Mouse (Mus musculus) heart, postnatal 0 days (tissue): ENCODE measurements around the gene Pbx2. TPM values are rescaled to one million over a fixed set of nuclear protein-coding genes. Genes with fewer than 3 reads are reported as not detected.

ENCODE experiments used
- ATAC-seq: fragments of 200-750 bp; cut with Nextera tagmentation; 2 replicates; pipeline ENCODE4 v1.8.0; 2017; ENCODE audit warnings: low read depth, moderate number of reproducible peaks, moderate library complexity; ENCODE audit not compliant: insufficient read depth
- DNase-seq: peaks from one replicate; pipeline ENCODE4 v3.0.0-alpha.2; 2016; ENCODE audit warnings: low spot score
- H3K27ac ChIP-seq: fragments of 300-500 bp; sonication (generic); 2 replicates; pipeline ENCODE4 v1.5.1; 2014; ENCODE audit warnings: low read depth, mild to moderate bottlenecking
- H3K27me3 ChIP-seq: fragments of 300-500 bp; sonication (generic); 2 replicates; pipeline ENCODE4 v1.6.1; 2014; ENCODE audit warnings: low read length, mixed read lengths; ENCODE audit not compliant: control insufficient read depth, insufficient read depth
- H3K36me3 ChIP-seq: fragments of 300-500 bp; sonication (generic); replicated peaks from 2 replicates; pipeline ENCODE4 v1.6.1; 2014; ENCODE audit warnings: low read length, mixed read lengths; ENCODE audit not compliant: control insufficient read depth, insufficient read depth
- H3K4me1 ChIP-seq: fragments of 300-500 bp; sonication (generic); 2 replicates; pipeline ENCODE4 v1.6.1; 2014; ENCODE audit warnings: antibody characterized with exemption; ENCODE audit not compliant: control insufficient read depth, insufficient read depth
- H3K4me2 ChIP-seq: fragments of 300-500 bp; sonication (generic); 2 replicates; pipeline ENCODE4 v1.6.1; 2014; ENCODE audit warnings: low read depth, mild to moderate bottlenecking, low read length, moderate library complexity
- H3K4me3 ChIP-seq: fragments of 300-500 bp; sonication (generic); 2 replicates; pipeline ENCODE4 v1.5.1; 2014; ENCODE audit warnings: low read depth, low read length
- H3K9ac ChIP-seq: fragments of 300-500 bp; sonication (generic); replicated peaks from 2 replicates; pipeline ENCODE4 v1.6.1; 2014; ENCODE audit warnings: low read depth, low read length, mixed read lengths
- H3K9me3 ChIP-seq: fragments of 300-500 bp; sonication (generic); replicated peaks from 2 replicates; pipeline ENCODE4 v1.6.1; 2016; ENCODE audit warnings: low read length; ENCODE audit not compliant: control insufficient read depth
- CTCF ChIP-seq: IDR thresholded peaks from 2 replicates; pipeline ENCODE4 v1.5.1; 2016; ENCODE audit warnings: antibody characterized with exemption, control low read depth, low read depth
- EP300 ChIP-seq: IDR thresholded peaks from 2 replicates; pipeline ENCODE4 v1.6.1; 2016; ENCODE audit warnings: antibody characterized with exemption, low read depth
- WGBS: fragments of 180-500 bp; shearing (Covaris S2); extraction: QIAGEN DNeasy Blood & Tissue Kit; methylation state at CpG from one replicate; pipeline ENCODE4 v1.1.7; 2014; 5-methylcytosine and 5-hydroxymethylcytosine counted together
- polyA plus RNA-seq: library from polyadenylated mRNA; unstranded; fragments of >200 nt; fragmentation: Nextera tagmentation; extraction: Ambion mirVana; gene quantifications from 2 replicates; pipeline ENCODE4 v1.2.1, GENCODE M21; 2015
- total RNA-seq: library from RNA; depleted of rRNA; stranded (reverse); fragments of >200 nt; gene quantifications from 2 replicates; pipeline ENCODE4 v1.2.3, GENCODE M21; 2014; ENCODE audit warnings: low replicate concordance; rRNA removed

The Pbx2 gene
- total and polyA plus RNA-seq, 2 experiments from 2014 or later, result 3.3 to 42.6 TPM

- DNase-seq, result peak; percentile 4
- 79% methylated on average over 30 of the region's 30 CpGs for WGBS
- no peak overlapping the region for H3K9ac ChIP-seq
- peak overlapping the region; percentile 38; the same call in 1 of the 2 replicates for H3K4me2 ChIP-seq
- H3K9me3 ChIP-seq, result no peaks in the 10 kb centered on the region
- TF ChIP-seq CTCF (no peak), EP300 (no peak)
- H3K27ac ChIP-seq, result peak overlapping the region; percentile 27; the same call in 1 of the 2 replicates
- H3K27me3 ChIP-seq, result no peaks in the 10 kb centered on the region
- no peak overlapping the region for H3K4me3 ChIP-seq
- peaks cover 21% of the 10 kb centered on the region for H3K4me1 ChIP-seq
- peaks cover 14% of the 10 kb centered on the region for H3K36me3 ChIP-seq
- no peak for ATAC-seq
These were observed 54.9 kb downstream of the Pbx2 start for GRCm38 (mm10) chr17:34645831-34646511.

Other genes starting within 250 kb of the Pbx2 start
- gene Btnl2, start 236.4 kb upstream of the Pbx2 start, total RNA-seq, result not detected in 2 replicates
- gene Btnl2, start 236.4 kb upstream of the Pbx2 start, polyA plus RNA-seq, result not detected in 2 replicates
- gene Btnl1, start 214.1 kb upstream of the Pbx2 start, total RNA-seq, result not detected in 2 replicates
- not detected in 2 replicates for gene Btnl1, start 214.1 kb upstream of the Pbx2 start, polyA plus RNA-seq
- gene BC051142, start 192.4 kb upstream of the Pbx2 start, total RNA-seq, result not detected in 2 replicates
- 0.41 and 0.62 TPM in 2 replicates for gene BC051142, start 192.4 kb upstream of the Pbx2 start, polyA plus RNA-seq
- gene Btnl4, start 113.9 kb upstream of the Pbx2 start, total RNA-seq, result not detected in 2 replicates
- gene Btnl4, start 113.9 kb upstream of the Pbx2 start, polyA plus RNA-seq, result not detected in 2 replicates
- not detected in 2 replicates for gene Btnl6, start 73.9 kb upstream of the Pbx2 start, total RNA-seq
- gene Btnl6, start 73.9 kb upstream of the Pbx2 start, polyA plus RNA-seq, result not detected in 2 replicates
- gene Notch4, start 27.0 kb upstream of the Pbx2 start, total RNA-seq, result 40.7 and 43.2 TPM in 2 replicates
- 6.3 and 6.8 TPM in 2 replicates for gene Notch4, start 27.0 kb upstream of the Pbx2 start, polyA plus RNA-seq
- 0.53 and 3.1 TPM in 2 replicates for gene Gpsm3, start 1.5 kb upstream of the Pbx2 start, total RNA-seq
- gene Gpsm3, start 1.5 kb upstream of the Pbx2 start, polyA plus RNA-seq, result 5.9 and 6.0 TPM in 2 replicates
- gene Ager, start 6.6 kb downstream of the Pbx2 start, total RNA-seq, result 2.7 and 5.8 TPM in 2 replicates
- 0.85 and 1.9 TPM in 2 replicates for gene Ager, start 6.6 kb downstream of the Pbx2 start, polyA plus RNA-seq
- 29.6 and 42.5 TPM in 2 replicates for gene Rnf5, start 12.4 kb downstream of the Pbx2 start, total RNA-seq
- gene Rnf5, start 12.4 kb downstream of the Pbx2 start, polyA plus RNA-seq, result 79.9 and 86.5 TPM in 2 replicates
- gene Agpat1, start 13.0 kb downstream of the Pbx2 start, total RNA-seq, result 112 and 120 TPM in 2 replicates
- gene Agpat1, start 13.0 kb downstream of the Pbx2 start, polyA plus RNA-seq, result 39.1 and 39.6 TPM in 2 replicates
- 0.15 and 0.93 TPM in 2 replicates for gene Egfl8, start 24.7 kb downstream of the Pbx2 start, total RNA-seq
- 0.97 and 1.3 TPM in 2 replicates for gene Egfl8, start 24.7 kb downstream of the Pbx2 start, polyA plus RNA-seq
- 35.7 and 37.4 TPM in 2 replicates for gene Ppt2, start 37.2 kb downstream of the Pbx2 start, total RNA-seq
- 24.0 and 25.7 TPM in 2 replicates for gene Ppt2, start 37.2 kb downstream of the Pbx2 start, polyA plus RNA-seq
- gene Prrt1, start 38.3 kb downstream of the Pbx2 start, total RNA-seq, result 0.35 TPM in 1 of 2 replicates, not detected in the other
- 0.16 and 0.19 TPM in 2 replicates for gene Prrt1, start 38.3 kb downstream of the Pbx2 start, polyA plus RNA-seq
- 2.6 and 7.1 TPM in 2 replicates for gene Fkbpl, start 53.5 kb downstream of the Pbx2 start, total RNA-seq
- gene Fkbpl, start 53.5 kb downstream of the Pbx2 start, polyA plus RNA-seq, result 12.3 and 13.4 TPM in 2 replicates
- gene Atf6b, start 55.9 kb downstream of the Pbx2 start, total RNA-seq, result 15.8 and 16.6 TPM in 2 replicates
- gene Atf6b, start 55.9 kb downstream of the Pbx2 start, polyA plus RNA-seq, result 22.5 and 24.3 TPM in 2 replicates
- 24.5 and 26.8 TPM in 2 replicates for gene Tnxb, start 79.3 kb downstream of the Pbx2 start, total RNA-seq
- 1.8 and 2.0 TPM in 2 replicates for gene Tnxb, start 79.3 kb downstream of the Pbx2 start, polyA plus RNA-seq
- 0.80 and 0.85 TPM in 2 replicates for gene C4b, start 152.6 kb downstream of the Pbx2 start, total RNA-seq
- gene C4b, start 152.6 kb downstream of the Pbx2 start, polyA plus RNA-seq, result 0.88 and 0.93 TPM in 2 replicates
- gene Cyp21a1, start 213.3 kb downstream of the Pbx2 start, total RNA-seq, result not detected in 2 replicates
- gene Cyp21a1, start 213.3 kb downstream of the Pbx2 start, polyA plus RNA-seq, result not detected in 2 replicates
- 2.6 and 9.2 TPM in 2 replicates for gene Stk19, start 245.7 kb downstream of the Pbx2 start, total RNA-seq
- gene Stk19, start 245.7 kb downstream of the Pbx2 start, polyA plus RNA-seq, result 20.5 and 20.7 TPM in 2 replicates
- gene Dxo, start 245.8 kb downstream of the Pbx2 start, total RNA-seq, result 19.2 and 22.3 TPM in 2 replicates
- 23.0 and 24.3 TPM in 2 replicates for gene Dxo, start 245.8 kb downstream of the Pbx2 start, polyA plus RNA-seq